Mouse (Mus musculus) liver, embryonic 16.5 days (tissue): Measurements from ENCODE around the gene Tcirg1. TPM values are rescaled to one million over a fixed set of nuclear protein-coding genes. Genes with fewer than 3 reads are reported as not detected.
A peak's percentile ranks its signal among the peaks of the same experiment; 100 is the strongest.

Experiments
- ATAC-seq: fragments of 200-750 bp; cut with Nextera tagmentation; 2 replicates; pipeline ENCODE4 v1.8.0; 2017; ENCODE audit warnings: low read depth, mild to moderate bottlenecking, moderate number of reproducible peaks, moderate library complexity
- H3K27ac ChIP-seq: fragments of 300-500 bp; sonication (generic); 2 replicates; pipeline ENCODE4 v1.5.1; 2014; ENCODE audit warnings: mild to moderate bottlenecking, low read length
- H3K27me3 ChIP-seq: fragments of 300-500 bp; sonication (generic); 2 replicates; pipeline ENCODE4 v1.6.1; 2014; ENCODE audit warnings: low read depth, low read length, mixed read lengths; ENCODE audit not compliant: control insufficient read depth, insufficient read depth
- H3K36me3 ChIP-seq: fragments of 300-500 bp; sonication (generic); 2 replicates; pipeline ENCODE4 v1.6.1; 2014; ENCODE audit warnings: mild to moderate bottlenecking; ENCODE audit not compliant: control insufficient read depth, insufficient read depth
- H3K4me1 ChIP-seq: fragments of 300-500 bp; sonication (generic); 2 replicates; pipeline ENCODE4 v1.6.1; 2014; ENCODE audit warnings: low read depth, low read length, mixed read lengths; ENCODE audit not compliant: control insufficient read depth
- H3K4me2 ChIP-seq: fragments of 300-500 bp; sonication (generic); 2 replicates; pipeline ENCODE4 v1.6.1; 2014; ENCODE audit warnings: low read depth, low read length, mixed read lengths
- H3K4me3 ChIP-seq: fragments of 300-500 bp; sonication (generic); 2 replicates; pipeline ENCODE4 v1.5.1; 2014; ENCODE audit warnings: low read depth, mild to moderate bottlenecking, low read length
- H3K9ac ChIP-seq: fragments of 300-500 bp; sonication (generic); 2 replicates; pipeline ENCODE4 v1.6.1; 2014; ENCODE audit warnings: low read depth, low read length
- H3K9me3 ChIP-seq: fragments of 300-500 bp; sonication (generic); replicated peaks from 2 replicates; pipeline ENCODE4 v1.6.1; 2016; ENCODE audit warnings: low read length; ENCODE audit not compliant: control insufficient read depth
- WGBS: fragments of 180-500 bp; shearing (Covaris S2); extraction: QIAGEN DNeasy Blood & Tissue Kit; methylation state at CpG from one replicate; pipeline ENCODE4 v1.1.7; 2014; ENCODE audit not compliant: insufficient replicate concordance; 5-methylcytosine and 5-hydroxymethylcytosine counted together
- polyA plus RNA-seq: library from polyadenylated mRNA; unstranded; fragments of >200 nt; fragmentation: Nextera tagmentation; extraction: Ambion mirVana; gene quantifications from 2 replicates; pipeline ENCODE4 v1.2.1, GENCODE M21; 2015

The Tcirg1 gene
- polyA plus RNA-seq, 1 experiment from 2014 or later: 33.8 TPM

GRCm38 (mm10) chr19:3853891-3854290, 53.0 kb downstream of the Tcirg1 start:
- no peak overlapping the region for H3K9ac ChIP-seq
- H3K4me3 ChIP-seq: no peak overlapping the region
- H3K4me1 ChIP-seq: peaks cover 16% of the 10 kb centered on the region
- H3K27ac ChIP-seq: no peak overlapping the region
- H3K4me2 ChIP-seq: peak overlapping the region; percentile 100
- 71% methylated on average over 1 of the region's 1 CpGs for WGBS
- no peaks in the 10 kb centered on the region for H3K36me3 ChIP-seq
- no peak for ATAC-seq
- H3K27me3 ChIP-seq: no peaks in the 10 kb centered on the region
- H3K9me3 ChIP-seq: no peaks in the 10 kb centered on the region

GRCm38 (mm10) chr19:3853121-3853520, 53.8 kb downstream of the Tcirg1 start:
- no peaks in the 10 kb centered on the region for H3K36me3 ChIP-seq
- peaks cover 16% of the 10 kb centered on the region for H3K4me1 ChIP-seq
- no peak overlapping the region for H3K9ac ChIP-seq

GRCm38 (mm10) chr19:3851979-3852681, 54.8 kb downstream of the Tcirg1 start:
- ATAC-seq: peak; percentile 15
- Histone ChIP-seq H3K27ac (peak overlapping the region; percentile 95), H3K4me3 (peak overlapping the region; percentile 85), H3K27me3 (no peaks in the 10 kb centered on the region), H3K9me3 (no peaks in the 10 kb centered on the region), H3K4me1 (peaks cover 16% of the 10 kb centered on the region), H3K9ac (peak overlapping the region; percentile 89), H3K4me2 (peak overlapping the region; percentile 100), H3K36me3 (no peaks in the 10 kb centered on the region)
- under 1% methylated on average over 62 of the region's 74 CpGs for WGBS

More at GRCm38 (mm10) chr19:3853121-3853520, 53.8 kb downstream of the Tcirg1 start:
- Histone ChIP-seq H3K9me3 (no peaks in the 10 kb centered on the region), H3K27me3 (no peaks in the 10 kb centered on the region), H3K4me3 (peak overlapping the region; percentile 85), H3K27ac (no peak overlapping the region), H3K4me2 (peak overlapping the region; percentile 100)
- ATAC-seq: no peak
- 69% methylated on average over 10 of the region's 10 CpGs for WGBS

- peak; percentile 96 for ATAC-seq
- Histone ChIP-seq H3K4me1 (peaks cover 16% of the 10 kb centered on the region), H3K9ac (peak within 1 kb of the TSS; percentile 89), H3K27ac (peak within 1 kb of the TSS; percentile 95), H3K36me3 (no peaks in the 10 kb centered on the region), H3K4me3 (peak within 1 kb of the TSS; percentile 85), H3K9me3 (no peaks in the 10 kb centered on the region), H3K4me2 (peak within 1 kb of the TSS; percentile 100), H3K27me3 (no peaks in the 10 kb centered on the region)
- 0% methylated on average over 54 of the region's 54 CpGs for WGBS
Measured at GRCm38 (mm10) chr19:3851502-3851962, 55.4 kb downstream of the Tcirg1 start, which contains the start of gene Chka. TSS of gene Chka (plus strand) at chr19:3851773.

- peak; percentile 5; the same call in 1 of the 2 replicates for ATAC-seq
- Histone ChIP-seq H3K27ac (peak overlapping the region; percentile 85), H3K4me1 (peaks cover 16% of the 10 kb centered on the region), H3K9me3 (no peaks in the 10 kb centered on the region), H3K27me3 (no peaks in the 10 kb centered on the region), H3K36me3 (no peaks in the 10 kb centered on the region), H3K4me3 (peak overlapping the region; percentile 85), H3K9ac (peak overlapping the region; percentile 70), H3K4me2 (peak overlapping the region; percentile 100)
- WGBS: 7% methylated on average over 19 of the region's 19 CpGs
Measured at GRCm38 (mm10) chr19:3850847-3851469, 56.0 kb downstream of the Tcirg1 start.

GRCm38 (mm10) chr19:3850076-3850475, 56.9 kb downstream of the Tcirg1 start:
- Histone ChIP-seq H3K36me3 (no peaks in the 10 kb centered on the region), H3K4me3 (no peak overlapping the region), H3K9me3 (no peaks in the 10 kb centered on the region), H3K4me2 (no peak overlapping the region), H3K27ac (peak overlapping the region; percentile 85), H3K4me1 (peaks cover 13% of the 10 kb centered on the region), H3K27me3 (no peaks in the 10 kb centered on the region), H3K9ac (no peak overlapping the region)
- no peak for ATAC-seq
- 23% methylated on average over 5 of the region's 5 CpGs for WGBS

GRCm38 (mm10) chr19:3849251-3849650, 57.7 kb downstream of the Tcirg1 start:
- H3K4me1 ChIP-seq: peaks cover 13% of the 10 kb centered on the region
- H3K27ac ChIP-seq: no peak overlapping the region; the same call in 1 of the 2 replicates
- WGBS: 67% methylated on average over 2 of the region's 2 CpGs
- H3K4me2 ChIP-seq: no peak overlapping the region
- no peak overlapping the region for H3K9ac ChIP-seq
- H3K27me3 ChIP-seq: no peaks in the 10 kb centered on the region
- no peak for ATAC-seq
- H3K4me3 ChIP-seq: no peak overlapping the region
- H3K36me3 ChIP-seq: no peaks in the 10 kb centered on the region
- H3K9me3 ChIP-seq: no peaks in the 10 kb centered on the region

- no peak overlapping the region for H3K27ac ChIP-seq
- H3K4me3 ChIP-seq: no peak overlapping the region
- H3K36me3 ChIP-seq: no peaks in the 10 kb centered on the region
- no peak overlapping the region for H3K4me2 ChIP-seq
- H3K4me1 ChIP-seq: peaks cover 13% of the 10 kb centered on the region
- 65% methylated on average over 7 of the region's 7 CpGs for WGBS
- no peaks in the 10 kb centered on the region for H3K9me3 ChIP-seq
- H3K27me3 ChIP-seq: no peaks in the 10 kb centered on the region
- H3K9ac ChIP-seq: no peak overlapping the region
- no peak for ATAC-seq
Measured at GRCm38 (mm10) chr19:3848207-3848808, 58.6 kb downstream of the Tcirg1 start.
